Mouse (Mus musculus) cerebellum, adult 2 months (tissue): ENCODE measurements around the gene Zfp451.

Experiments used
- CTCF ChIP-seq: fragments of 200-500 bp; IDR thresholded peaks from 2 replicates; pipeline ENCODE4 v1.5.1; 2011; ENCODE audit warnings: low read depth, mild to moderate bottlenecking, control low read depth, low read length, moderate library complexity, borderline replicate concordance; ENCODE audit not compliant: insufficient read depth
- POLR2A ChIP-seq: fragments of 200-500 bp; IDR thresholded peaks from 2 replicates; pipeline ENCODE4 v1.6.1; 2011; ENCODE audit warnings: low read length, control low read depth, borderline replicate concordance; ENCODE audit not compliant: insufficient read depth

DNA sequence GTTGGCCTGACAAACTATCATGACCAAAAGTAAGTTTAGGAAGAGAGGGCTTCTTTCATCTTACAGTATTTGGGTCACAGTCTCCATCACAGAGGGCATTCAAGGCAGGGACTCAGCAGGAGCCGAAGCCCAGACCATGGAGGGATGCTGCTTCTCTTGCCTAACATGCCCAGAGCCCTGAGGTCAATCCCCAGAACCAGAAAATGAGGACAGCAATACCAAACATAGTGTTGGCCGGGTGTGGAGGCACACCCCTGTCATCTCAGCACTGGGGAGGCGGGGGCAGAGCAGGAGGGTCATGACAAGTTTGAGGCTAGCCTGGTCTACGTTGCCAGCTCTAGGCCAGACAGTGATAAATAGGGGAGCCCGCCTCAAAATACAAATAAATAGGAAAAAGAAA is 89.3 kb downstream of the Zfp451 start:
- TF ChIP-seq CTCF (no peak), POLR2A (no peak)
